In genomic region chr2:155591676-155592075, GRCm38 (mm10) we compare ENCODE assay signal across 9 mouse cellular contexts. TPM values are rescaled to one million over a fixed set of nuclear protein-coding genes. Genes with fewer than 3 reads are reported as not detected.
DNase-seq lines count a peak whose midpoint lies in the region; ATAC-seq and TF ChIP-seq lines count a peak whose summit lies in the region.
"Had no signal": no experiment of that assay in that cellular context is flagged by ENCODE, and none has a peak within 500 bp of the region (broad histone marks: within the 10 kb centered on the region; RNA-seq: fewer than 3 reads in every experiment).

No protein-coding gene starts in this region.

- no peaks in the 10 kb centered on the region for H3K36me3 ChIP-seq in hindbrain, embryonic 13.5 days
- H3K36me3 ChIP-seq in liver, adult 2 months (ENCODE audit: control insufficient read depth, insufficient read depth, low read length) = peaks cover 1% of the 10 kb centered on the region; the same call in 1 of the 2 replicates
- H3K36me3 ChIP-seq in small intestine, adult 2 months (ENCODE audit: control insufficient read depth, insufficient read depth, low read length) = no peaks in the 10 kb centered on the region

- H3K4me1 ChIP-seq in hindbrain, embryonic 13.5 days (replicated peaks) = peaks cover 17% of the 10 kb centered on the region
- H3K4me1 ChIP-seq in liver, adult 2 months (ENCODE audit: control insufficient read depth, insufficient read depth, low read length) = peaks cover 17% of the 10 kb centered on the region
- H3K4me1 ChIP-seq in small intestine, adult 2 months (ENCODE audit: control insufficient read depth, insufficient read depth, insufficient read length, low read length) = peaks cover 16% of the 10 kb centered on the region; the same call in 1 of the 2 replicates

- peak overlapping the region; percentile 78 for H3K4me3 ChIP-seq in gastrocnemius, adult 2 months
- peak overlapping the region; percentile 52 for H3K4me3 ChIP-seq in hindbrain, embryonic 13.5 days
- peak overlapping the region; percentile 86 for H3K4me3 ChIP-seq in liver, adult 2 months (ENCODE audit: insufficient read depth, low read depth, low read length)
- peak overlapping the region; percentile 77 for H3K4me3 ChIP-seq in small intestine, adult 2 months (ENCODE audit: low read depth, low read length)

- TF ChIP-seq POLR2A in liver, adult 2 months (IDR thresholded peaks at IDR 0.05; ENCODE audit: extremely low read depth, insufficient read depth, low read length) = no peak
- no peak for TF ChIP-seq POLR2A in small intestine, adult 2 months (IDR thresholded peaks at IDR 0.05; ENCODE audit: low read depth, low read length)

- H3K27me3 ChIP-seq in hindbrain, embryonic 13.5 days = peaks cover 9% of the 10 kb centered on the region; the same call in 1 of the 2 replicates
- no peaks in the 10 kb centered on the region for H3K27me3 ChIP-seq in liver, adult 2 months (ENCODE audit: control insufficient read depth, insufficient read depth, low read length)
- no peaks in the 10 kb centered on the region for H3K27me3 ChIP-seq in small intestine, adult 2 months (ENCODE audit: control insufficient read depth, insufficient read depth, low read length)

- no peak for TF ChIP-seq CTCF in gastrocnemius, adult 2 months (IDR thresholded peaks at IDR 0.05)
- TF ChIP-seq CTCF in liver, adult 2 months (IDR thresholded peaks at IDR 0.05; ENCODE audit: low read depth, low read length) = no peak
- no peak; the same call in 1 of the 2 replicates for TF ChIP-seq CTCF in small intestine, adult 2 months (IDR thresholded peaks at IDR 0.05; ENCODE audit: extremely low read depth, insufficient read length, insufficient replicate concordance, low read depth, low read length)

- ATAC-seq in hindbrain, embryonic 13.5 days (ENCODE audit: low FRiP score) = no peak

- 9% methylated on average over 6 of the region's 6 CpGs for WGBS in hindbrain, embryonic 13.5 days
- WGBS in liver, adult 2 months = 2% methylated on average over 6 of the region's 6 CpGs
- 5% methylated on average over 6 of the region's 6 CpGs for WGBS in small intestine, adult 2 months

- no peak for DNase-seq in gastrocnemius, adult 2 months
- DNase-seq in gastrocnemius, postnatal 4 days (ENCODE audit: low spot score in 2 of 2) = no peak
- peak; percentile 56 for DNase-seq in Muller cell, postnatal 12 days (ENCODE audit: inconsistent ontology term)
- DNase-seq in liver, adult 2 months (ENCODE audit: extremely low read depth, low read depth, low spot score) = peak; percentile 70
- DNase-seq in left cerebral cortex, postnatal 10 days (ENCODE audit: extremely low spot score in 1 of 2, low spot score in 2 of 2) = no peak
- DNase-seq in urinary bladder, postnatal 10 days (ENCODE audit: low spot score) = no peak

- intact Hi-C loops in gastrocnemius, adult 2 months (cut with DNase I) = loop anchor here (5.0 kb wide), 2 partner anchors 36 to 114 kb away; no protein-coding TSS in a partner anchor
- intact Hi-C loops in left cerebral cortex, postnatal 10 days (cut with DNase I) = no loop called here

- peak overlapping the region; percentile 75 for H3K9ac ChIP-seq in hindbrain, embryonic 13.5 days
- H3K9ac ChIP-seq in liver, adult 2 months (ENCODE audit: low read depth, low read length) = peak overlapping the region; percentile 88

- no peaks in the 10 kb centered on the region for H3K79me2 ChIP-seq in liver, adult 2 months (ENCODE audit: control insufficient read depth, insufficient read depth, low read length)

- H3K9me3 ChIP-seq in hindbrain, embryonic 13.5 days = no peaks in the 10 kb centered on the region

- H3K4me2 ChIP-seq in hindbrain, embryonic 13.5 days = peak overlapping the region; percentile 79

- peak overlapping the region; percentile 95 for H3K27ac ChIP-seq in gastrocnemius, adult 2 months
- peak overlapping the region; percentile 85; the same call in 1 of the 2 replicates for H3K27ac ChIP-seq in hindbrain, embryonic 13.5 days
- H3K27ac ChIP-seq in liver, adult 2 months (replicated peaks; ENCODE audit: insufficient read depth, low read depth, low read length) = peak overlapping the region; percentile 94
- peak overlapping the region; percentile 91 for H3K27ac ChIP-seq in small intestine, adult 2 months (ENCODE audit: insufficient read depth, low read depth, low read length)

RNA-seq across cellular contexts. Expression of gene Gss, which starts 0.9 kb away (rescaled TPM):
- total RNA-seq in gastrocnemius, adult 2 months (2021) = 1 to 10 TPM; 5.7 to 6.4 TPM
- total RNA-seq in gastrocnemius, postnatal 4 days (2021) = 10 to 100 TPM; 12.4 to 14.2 TPM
- polyA plus RNA-seq in hindbrain, embryonic 13.5 days (2015; fragmentation: Nextera tagmentation; extraction: Ambion mirVana) = 14.8 and 16.4 TPM in 2 replicates
- 69.4 and 112 TPM in 2 replicates for total RNA-seq in liver, adult 2 months (2014; rRNA removed)
- polyA plus RNA-seq in liver, adult 2 months (2012; rRNA removed) = 113 and 134 TPM in 2 replicates
- 73.0 and 85.3 TPM in 2 replicates for polyA plus RNA-seq in small intestine, adult 2 months (2012; rRNA removed)
- 10 to 100 TPM; 13.5 to 16.4 TPM for total RNA-seq in left cerebral cortex, postnatal 10 days (2021)

RNA-seq across cellular contexts. Expression of gene Myh7b, which starts 19.3 kb away (rescaled TPM):
- 1 to 10 TPM; 5.1 to 9.8 TPM for total RNA-seq in gastrocnemius, adult 2 months (2021)
- 10 to 100 TPM in 1 of 2 experiments, 1 to 10 TPM in 1; 8.8 to 11.1 TPM for total RNA-seq in gastrocnemius, postnatal 4 days (2021)
- polyA plus RNA-seq in hindbrain, embryonic 13.5 days (2015; fragmentation: Nextera tagmentation; extraction: Ambion mirVana) = 0.82 and 0.88 TPM in 2 replicates
- not detected in 2 replicates for total RNA-seq in liver, adult 2 months (2014; rRNA removed)
- not detected in 2 replicates for polyA plus RNA-seq in liver, adult 2 months (2012; rRNA removed)
- polyA plus RNA-seq in small intestine, adult 2 months (2012; rRNA removed) = 0.47 and 0.51 TPM in 2 replicates
- total RNA-seq in left cerebral cortex, postnatal 10 days (2021) = 1 to 10 TPM; 3.4 to 3.9 TPM
- total RNA-seq: neutrophil, adult 5-6 weeks had no signal

Comparison
In these comparisons a context has a peak if more than half of its experiments do, and no peak if none do; other contexts are left out.
1. DNase-seq: peak in Muller cell, postnatal 12 days (single experiment) and liver, adult 2 months (single experiment); none in gastrocnemius, adult 2 months (single experiment), gastrocnemius, postnatal 4 days (0 of 2), left cerebral cortex, postnatal 10 days (0 of 2) and urinary bladder, postnatal 10 days (single experiment).
2. Peak in every context shown above with its lines, with median percentiles within 50 percentile points of each other: H3K27ac ChIP-seq and H3K4me3 ChIP-seq.